Mouse (Mus musculus) adrenal gland, adult 2 months (tissue): ENCODE measurements around the gene Ncln. TPM values are rescaled to one million over a fixed set of nuclear protein-coding genes. Genes with fewer than 3 reads are reported as not detected.
"Not testable (repeated sequence)": the region's sequence is repeated elsewhere in the genome, so short reads cannot be mapped to it uniquely, and the experiment has no call there.

Experiments
- DNase-seq: peaks from one replicate; pipeline ENCODE4 v3.0.0; 2021
- polyA plus RNA-seq: library from polyadenylated mRNA; depleted of rRNA; stranded (reverse); fragments of >200 nt; gene quantifications from 2 replicates; pipeline ENCODE4 v1.2.3, GENCODE M21; 2012
- total RNA-seq, 2 experiments: library from RNA; stranded (reverse); gene quantifications; 2 replicates each; pipeline ENCODE4 v1.2.3; 2021

Gene Ncln
- total and polyA plus RNA-seq, 3 experiments = 111 to 856 (median 123) TPM

DNA sequence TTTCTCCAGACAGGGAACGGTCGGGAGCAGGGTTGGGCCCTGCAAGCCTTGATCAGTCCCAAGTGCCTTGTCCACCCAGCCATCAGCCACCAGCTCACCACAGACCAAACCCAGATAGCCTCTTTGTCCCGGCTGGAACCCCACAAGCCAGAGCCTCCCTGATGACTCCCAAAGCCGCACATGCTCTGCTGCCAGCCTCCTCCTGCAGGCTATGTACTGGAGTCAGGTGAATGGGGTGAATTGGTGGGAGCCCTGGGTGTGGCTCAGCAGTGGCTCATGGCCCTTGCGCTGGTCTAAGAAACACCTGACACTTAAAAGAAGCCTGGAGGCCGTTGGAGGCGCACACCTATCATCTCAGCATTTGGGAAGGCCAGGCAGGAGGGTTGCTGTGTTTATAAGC lies 33.3 kb downstream of the Ncln start:
- no peak for DNase-seq

DNA sequence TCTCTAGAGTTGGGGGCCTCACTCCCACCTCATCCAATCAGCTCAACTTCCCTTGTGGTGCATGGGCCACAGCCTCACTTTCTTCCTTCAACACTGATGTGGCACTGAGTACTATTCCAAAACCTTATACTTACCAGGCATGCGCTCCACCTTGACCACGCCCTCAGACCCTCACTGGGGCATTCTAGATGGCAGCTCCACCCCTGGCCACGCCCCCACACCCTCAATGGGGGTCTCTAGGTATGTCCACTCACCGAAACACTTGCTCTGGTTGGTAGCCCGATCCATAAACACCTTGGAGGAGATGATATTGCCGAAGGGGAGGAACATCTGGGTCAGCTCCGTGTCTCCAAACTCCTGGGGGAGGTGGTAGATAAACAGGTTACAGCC lies 33.8 kb downstream of the Ncln start:
- DNase-seq = no peak

DNA sequence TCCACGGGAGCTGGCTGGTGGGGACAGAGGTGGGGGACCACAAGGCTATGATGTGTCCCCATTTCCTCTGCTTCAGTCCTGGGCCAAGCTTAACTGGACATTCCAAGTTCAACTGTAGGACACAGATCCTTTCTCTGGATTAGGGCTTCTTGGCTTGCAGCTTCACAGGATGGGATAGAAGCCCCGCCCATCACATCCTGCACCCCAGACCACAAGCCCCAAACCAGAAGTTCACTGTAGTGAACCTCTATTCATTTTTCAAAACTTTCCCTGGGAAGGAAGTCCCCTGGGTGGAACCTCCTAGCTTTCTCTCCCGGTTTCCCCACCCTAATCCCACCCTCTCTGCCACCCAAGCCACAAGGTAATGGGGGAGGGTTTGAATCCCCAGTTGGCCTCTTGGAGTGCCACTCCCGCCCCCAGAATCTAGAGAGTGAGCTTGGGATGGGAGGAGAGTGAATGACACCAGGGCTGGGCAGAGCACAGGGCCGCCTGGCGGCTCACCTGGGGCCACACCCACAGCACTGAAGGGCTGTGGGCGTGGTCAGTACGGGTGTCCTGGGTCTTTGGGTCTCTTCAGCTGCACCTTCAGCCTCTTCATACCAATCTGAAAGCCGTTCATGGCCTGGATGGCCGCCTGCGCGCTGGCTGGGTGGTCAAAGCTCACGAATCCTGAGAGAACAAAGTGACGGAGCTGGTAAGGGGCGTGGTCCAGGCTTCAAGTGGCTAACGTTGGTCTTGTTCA lies 34.3 kb downstream of the Ncln start:
- no peak for DNase-seq

DNA sequence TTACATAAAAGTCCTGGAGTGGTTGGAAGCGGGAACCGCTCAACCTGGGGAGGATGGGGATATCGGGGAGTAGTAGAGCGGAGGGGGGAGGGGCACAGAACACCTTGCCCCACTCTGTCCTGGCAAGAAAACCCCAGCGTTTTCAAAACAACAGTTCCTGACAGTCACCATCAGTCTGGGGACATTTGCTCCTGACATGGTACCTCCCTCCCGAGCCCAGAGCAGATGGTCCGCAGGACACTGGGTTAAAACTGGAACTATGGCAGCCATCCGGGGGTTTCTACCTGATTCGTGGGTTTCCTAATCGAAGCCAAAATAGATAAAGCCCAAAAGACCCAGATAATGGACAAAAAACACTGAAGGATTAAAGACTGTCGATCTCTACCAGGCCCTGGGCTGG lies 35.2 kb downstream of the Ncln start:
- DNase-seq = no peak

DNA sequence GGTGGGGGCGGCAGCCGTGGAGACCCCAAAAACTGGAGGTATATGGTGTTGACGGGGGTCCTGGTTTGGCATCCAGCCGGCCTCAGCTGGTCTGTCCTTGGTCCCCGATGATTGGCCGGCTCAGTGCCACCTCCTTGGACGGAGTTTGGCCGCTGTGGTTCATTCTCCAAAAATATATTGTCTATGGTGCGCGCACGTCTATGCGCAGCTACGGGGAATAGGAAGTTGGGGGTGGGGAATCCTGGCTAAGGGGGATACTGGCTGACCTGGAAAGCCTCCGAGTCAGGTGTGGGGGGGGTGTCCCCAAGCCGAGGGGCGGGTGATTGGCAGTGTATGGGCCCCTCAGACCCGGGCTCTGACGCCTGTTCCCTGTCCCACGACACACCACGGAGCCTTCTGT lies 35.7 kb downstream of the Ncln start:
- no peak for DNase-seq

DNA sequence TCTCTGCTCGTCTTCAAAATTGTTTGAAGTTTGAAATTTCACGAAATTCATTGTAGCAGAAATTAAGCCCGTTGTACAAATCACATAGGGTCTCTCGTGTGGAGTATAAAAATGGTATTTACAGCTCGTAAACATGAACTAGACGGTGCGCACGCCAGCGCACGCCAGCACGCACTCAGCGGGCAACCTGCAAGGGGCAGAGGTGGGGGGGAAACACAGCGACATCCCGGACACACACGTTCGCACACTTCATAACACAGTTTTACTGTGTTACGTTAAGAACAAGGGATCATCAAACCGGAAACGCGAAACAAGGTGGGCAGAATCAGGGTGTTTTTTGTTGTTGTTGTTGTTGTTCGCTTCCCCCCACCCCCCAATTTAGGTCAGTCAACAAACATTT lies 36.8 kb downstream of the Ncln start:
- no peak for DNase-seq

DNA sequence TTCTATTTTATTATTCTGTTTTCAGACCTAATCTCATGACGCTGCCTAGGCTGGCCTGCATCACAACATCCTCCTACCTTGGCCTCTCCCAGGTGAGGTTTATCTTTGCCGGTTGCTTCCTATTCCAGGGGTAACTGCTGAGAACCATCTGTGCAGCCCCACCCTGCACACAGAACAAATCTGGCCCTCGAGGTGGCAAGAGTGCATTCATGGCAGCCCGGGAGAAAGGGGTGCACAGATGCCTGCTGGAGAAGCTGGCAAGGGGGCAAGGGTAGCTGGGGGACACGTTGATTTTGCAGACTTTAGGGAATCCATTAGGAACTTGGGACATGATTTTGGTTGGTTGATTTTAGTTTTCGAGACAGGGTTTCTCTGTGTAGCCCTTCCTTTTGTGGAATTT lies 37.9 kb downstream of the Ncln start:
- no peak for DNase-seq

DNA sequence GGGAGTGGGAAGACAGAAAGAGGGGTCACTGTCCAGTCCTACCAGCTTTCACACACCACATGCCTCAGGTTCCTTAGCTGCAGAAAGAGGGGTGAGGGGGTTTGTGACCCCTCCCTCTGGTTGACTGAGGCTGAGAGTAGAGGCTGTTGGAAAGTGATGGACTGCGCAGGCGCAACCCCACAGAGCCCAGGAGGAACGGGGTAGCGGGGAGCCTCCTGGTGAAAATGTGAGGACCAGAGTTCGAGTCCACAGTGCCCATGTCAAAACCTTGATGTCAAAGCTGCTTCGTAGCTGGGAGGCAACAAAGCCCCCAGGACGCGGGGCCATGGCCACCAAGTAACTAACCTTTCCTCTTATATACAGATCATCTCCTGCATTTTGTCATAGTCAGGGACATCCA lies 38.6 kb downstream of the Ncln start:
- DNase-seq = no peak

DNA sequence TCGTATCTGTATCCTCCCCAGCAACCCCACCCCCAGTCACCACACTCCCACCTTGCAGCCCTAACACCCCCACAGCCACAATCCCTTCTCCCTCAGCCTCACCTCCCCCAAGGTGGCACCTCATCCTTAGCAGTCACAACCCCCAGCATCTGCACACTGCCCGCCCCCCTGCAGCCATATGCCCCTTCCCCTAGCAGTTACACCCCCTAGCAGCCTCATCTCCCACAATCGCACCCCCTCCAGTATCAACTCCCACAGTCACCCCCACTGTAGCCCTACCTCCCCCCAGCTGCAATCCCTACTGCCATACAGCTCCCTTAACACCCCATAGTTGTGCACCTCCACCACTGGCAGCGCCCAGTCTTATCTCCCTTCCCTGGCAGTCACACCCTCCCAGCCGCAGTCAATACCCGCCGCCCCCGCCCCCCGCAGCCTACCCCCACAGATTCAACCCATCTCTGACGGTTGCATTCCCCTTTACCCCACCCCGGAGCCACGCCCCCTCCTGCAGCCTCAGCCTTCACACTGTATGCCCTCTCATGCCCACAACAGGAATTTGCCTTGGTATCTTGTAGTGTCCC lies 39.1 kb downstream of the Ncln start:
- no peak for DNase-seq

DNA sequence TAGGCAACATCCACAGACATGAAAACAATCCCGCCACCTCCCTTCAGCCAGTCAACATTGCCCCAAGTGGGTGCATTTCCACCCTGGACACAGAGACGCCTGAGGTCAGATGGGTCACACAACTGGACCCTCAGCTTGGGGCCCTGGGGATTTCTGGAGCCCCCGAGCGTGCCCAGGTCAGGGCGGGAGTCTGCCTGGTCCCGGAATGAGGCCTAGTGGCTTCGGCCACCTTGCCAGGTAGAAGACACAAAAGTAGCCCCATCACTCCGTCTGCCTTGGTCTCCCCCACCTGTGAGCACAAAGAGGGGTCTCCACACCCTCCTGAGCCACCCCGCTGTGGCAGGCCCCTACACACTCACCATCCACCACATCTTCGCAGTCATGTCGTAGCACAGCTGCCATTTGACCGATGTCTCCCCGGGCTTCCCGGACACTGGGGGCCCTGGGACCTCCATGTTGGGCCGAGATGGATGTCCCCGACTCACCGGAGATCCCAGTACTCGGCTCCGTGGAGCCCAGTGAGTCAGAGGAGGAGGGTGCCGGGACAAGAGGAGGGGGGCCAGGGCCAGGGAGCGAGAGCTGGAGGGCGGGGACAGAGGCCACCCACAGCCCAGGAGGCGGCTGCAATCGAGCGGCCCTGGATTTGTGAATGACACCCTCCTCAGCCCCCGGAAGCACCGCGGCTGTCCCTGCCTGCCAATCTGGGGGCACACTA lies 40.9 kb downstream of the Ncln start, which contains the start of gene Nfic:
TSS of gene Nfic (minus strand) at position 455 of the 715 bp plus-strand sequence.
- no peak for DNase-seq

DNA sequence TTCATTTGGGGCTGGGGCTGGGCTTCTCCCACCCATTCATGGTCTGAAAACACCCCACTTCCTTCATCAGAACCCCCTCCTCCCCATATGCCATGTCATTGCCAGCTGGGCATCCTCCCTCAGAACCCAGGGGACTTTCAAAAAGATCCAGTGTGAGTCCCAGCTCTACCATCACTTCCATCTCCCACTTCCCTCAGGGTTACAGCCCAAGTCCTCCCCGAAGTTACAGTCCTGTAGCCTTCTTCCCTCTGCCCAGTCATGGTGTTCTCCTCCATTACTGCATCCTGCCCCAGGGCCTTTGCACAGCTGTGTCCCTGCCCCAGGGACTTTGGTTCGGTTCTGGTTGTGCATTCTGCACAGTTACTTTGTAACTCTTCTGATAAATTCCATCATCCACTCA lies 42.1 kb downstream of the Ncln start:
- DNase-seq = no peak

DNA sequence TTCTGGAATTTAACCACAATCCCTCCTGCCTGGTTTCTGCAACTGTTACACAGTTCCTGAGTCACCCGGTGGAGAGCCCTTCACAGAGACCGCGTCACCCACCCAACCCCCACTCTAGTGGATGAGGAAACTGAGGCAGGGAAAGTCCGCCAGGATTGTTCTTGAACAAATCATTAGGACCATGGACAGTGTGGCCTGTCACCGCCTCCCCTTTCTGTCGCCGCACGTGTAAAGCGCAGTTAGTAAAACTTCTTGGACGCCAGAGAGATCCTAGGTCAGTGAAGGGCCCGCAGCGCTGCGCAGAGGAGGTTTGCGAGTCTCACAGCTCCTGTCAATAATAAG lies 43.3 kb downstream of the Ncln start:
- peak; percentile 44 for DNase-seq

DNA sequence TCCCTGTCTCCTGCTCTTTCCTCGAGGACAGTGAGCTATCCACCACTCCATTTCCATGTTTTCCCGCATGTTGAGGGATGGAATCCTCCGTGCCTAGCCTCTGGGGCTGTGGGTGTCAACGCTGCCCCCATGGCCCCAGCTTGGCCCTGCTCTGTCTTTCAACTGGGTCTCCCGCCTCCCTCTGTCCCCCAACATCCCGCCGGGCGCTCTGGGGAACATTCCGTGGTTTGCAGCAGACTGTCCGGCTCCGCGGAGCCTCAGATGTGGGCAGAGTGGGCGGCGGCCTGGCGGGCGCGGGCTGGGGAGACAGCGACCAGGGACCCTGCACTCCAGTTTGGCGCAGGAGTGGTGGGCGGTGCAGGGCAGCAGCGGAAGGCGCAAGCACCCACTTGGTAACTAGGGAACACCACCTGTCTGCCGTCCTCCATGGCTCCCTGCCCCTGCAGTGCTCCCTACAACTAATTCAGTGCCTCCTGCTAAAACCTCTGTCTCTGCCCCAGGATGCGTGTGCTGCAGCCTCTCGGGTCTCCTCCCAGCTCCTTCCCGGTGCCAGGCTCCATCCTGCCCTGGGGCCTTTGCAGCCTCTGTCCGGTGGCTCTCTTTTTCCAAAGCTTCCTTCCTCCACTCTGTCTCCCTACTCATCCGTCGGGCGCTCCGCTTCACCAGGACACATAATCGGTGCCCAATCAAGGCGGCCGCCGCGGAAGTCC lies 43.8 kb downstream of the Ncln start:
- no peak for DNase-seq

DNA sequence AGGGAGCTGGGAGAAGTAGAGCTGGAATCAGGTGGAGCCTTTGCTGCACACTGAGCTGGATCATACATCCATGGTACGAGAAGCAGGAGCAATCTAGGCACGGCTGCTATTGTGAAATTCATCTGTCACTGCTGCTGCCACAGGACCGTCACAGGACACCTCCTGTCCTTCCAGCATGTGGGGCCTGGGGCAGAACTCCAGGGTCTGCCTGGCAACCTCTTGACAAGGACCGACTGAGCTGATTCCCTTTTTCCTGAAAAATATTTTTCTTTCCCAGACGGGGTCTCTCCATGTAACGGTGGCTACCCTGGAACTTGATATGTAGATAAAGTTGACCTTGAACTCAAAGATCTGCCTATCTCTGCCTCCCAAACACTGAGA lies 44.8 kb downstream of the Ncln start:
- no peak for DNase-seq

DNA sequence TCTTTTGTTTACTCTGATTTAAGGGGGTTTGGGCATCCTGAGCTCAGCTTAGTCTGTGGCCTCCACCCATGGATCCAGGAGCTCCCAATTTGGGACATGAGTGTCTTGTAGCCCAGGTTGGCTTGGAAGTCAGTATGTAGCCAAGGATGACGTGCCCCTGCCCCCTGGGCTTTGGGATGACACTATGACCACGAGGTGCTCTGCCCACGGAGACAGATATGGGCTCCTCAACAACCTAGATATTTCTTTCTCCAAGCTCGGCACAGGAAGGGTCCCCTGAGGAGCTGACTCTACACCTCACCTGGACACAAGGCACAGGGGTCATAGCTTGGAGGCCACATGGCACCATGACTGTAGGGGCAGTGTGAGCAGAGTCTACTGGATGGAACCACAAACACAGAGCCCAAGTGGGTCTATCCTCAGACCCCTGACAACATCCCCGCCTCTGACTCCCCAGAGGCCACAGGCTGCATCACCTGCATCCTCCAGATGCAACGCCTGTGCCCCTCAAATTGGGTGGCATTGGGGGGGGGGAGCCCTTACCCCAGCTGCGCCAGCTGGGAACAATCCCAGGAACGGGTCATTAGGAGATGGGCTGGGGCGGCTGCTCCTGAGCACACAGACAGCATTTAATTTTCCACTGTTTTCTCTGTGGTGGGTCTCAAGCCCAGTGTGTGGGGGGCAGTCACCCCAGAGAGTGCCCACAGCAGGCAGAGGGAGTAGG lies 45.4 kb downstream of the Ncln start:
- no peak for DNase-seq

DNA sequence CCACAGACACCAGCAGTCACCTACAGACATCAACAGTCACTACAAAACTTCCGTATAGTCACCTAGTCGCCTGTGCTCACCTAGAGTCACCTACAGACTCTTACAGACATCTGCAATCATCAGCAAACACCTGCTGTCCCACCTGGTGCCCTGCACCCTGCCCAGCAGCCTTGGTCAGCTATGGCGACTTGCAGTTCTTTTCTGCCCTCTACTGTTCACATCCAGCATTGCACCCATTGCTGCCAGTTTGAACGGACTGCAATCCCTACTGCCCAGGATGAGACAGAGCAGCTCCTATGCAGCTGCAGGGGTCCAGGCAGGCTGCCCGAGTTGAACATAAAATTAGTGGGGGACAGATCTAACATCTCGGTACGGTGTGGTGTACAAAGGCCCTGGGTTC lies 46.1 kb downstream of the Ncln start:
- DNase-seq = peak; percentile 80

DNA sequence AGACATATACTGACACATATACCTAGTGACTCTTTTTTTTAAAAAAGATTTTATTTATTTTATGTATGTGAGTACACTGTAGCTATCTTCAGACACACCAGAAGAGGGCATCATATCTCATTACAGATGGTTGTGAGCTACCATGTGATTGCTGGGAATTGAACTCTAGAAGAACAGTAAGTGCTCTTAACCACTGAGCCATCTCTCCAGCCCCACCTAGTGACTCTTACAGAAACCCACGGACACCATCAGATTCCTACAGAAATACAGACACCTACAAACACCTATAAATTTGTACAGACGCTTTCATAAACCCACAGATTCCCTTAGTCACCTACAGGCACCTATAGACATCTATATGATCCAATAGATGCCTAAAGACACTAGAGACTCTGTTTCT lies 50.7 kb downstream of the Ncln start:
- DNase-seq = not testable (repeated sequence)

DNA sequence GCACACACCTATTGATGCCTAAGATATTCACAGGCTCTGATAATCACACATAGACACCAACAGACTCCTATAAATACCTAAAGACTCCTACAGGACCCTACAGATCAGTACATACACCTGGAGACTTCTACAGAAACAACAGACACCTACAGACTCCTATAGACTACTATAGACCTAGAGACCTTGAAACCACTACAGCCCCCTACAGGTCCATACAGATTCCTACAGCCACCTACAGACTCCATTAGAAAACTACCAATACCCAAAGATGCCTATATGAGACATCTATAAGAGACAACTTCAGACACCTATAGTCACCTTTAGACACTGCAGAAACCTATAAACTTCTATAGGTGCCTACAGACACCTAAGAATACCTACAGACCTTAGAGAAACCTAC lies 55.2 kb downstream of the Ncln start:
- DNase-seq = no peak
